Mouse (Mus musculus) B cell, adult 2 months (primary cell): ENCODE measurements at regions not wholly inside any gene's neighbourhood (a gene's known extent, or its start where the extent isn't known, plus 50 kb on each side); places are given as distances from the start of the nearest gene placed in this dataset.
A peak's percentile ranks its signal among the peaks of the same experiment; 100 is the strongest.

ENCODE experiments used
- DNase-seq, 2 experiments: peaks; one replicate each; pipeline ENCODE4 v3.0.0; 2022

DNA sequence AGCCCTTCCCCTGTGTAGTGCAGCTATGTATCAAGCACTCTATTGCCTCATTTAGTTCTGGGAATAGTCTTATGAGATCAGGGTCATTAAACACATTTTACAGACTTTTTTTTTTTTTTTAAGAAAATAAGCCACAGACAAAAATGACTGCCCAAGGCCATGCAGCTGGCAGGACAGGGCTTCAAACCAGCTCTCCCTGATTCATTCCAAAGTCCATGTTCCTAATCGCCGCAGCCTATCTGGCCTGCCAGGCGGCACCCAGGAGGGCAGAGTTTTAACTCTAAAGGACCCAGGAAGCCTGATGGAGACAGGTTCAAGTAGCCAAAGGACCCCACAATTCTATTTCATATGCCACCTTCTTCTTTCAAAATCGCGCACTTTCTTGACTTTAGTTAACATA lies 356.4 kb downstream of the Sox9 start:
- no peak for DNase-seq

DNA sequence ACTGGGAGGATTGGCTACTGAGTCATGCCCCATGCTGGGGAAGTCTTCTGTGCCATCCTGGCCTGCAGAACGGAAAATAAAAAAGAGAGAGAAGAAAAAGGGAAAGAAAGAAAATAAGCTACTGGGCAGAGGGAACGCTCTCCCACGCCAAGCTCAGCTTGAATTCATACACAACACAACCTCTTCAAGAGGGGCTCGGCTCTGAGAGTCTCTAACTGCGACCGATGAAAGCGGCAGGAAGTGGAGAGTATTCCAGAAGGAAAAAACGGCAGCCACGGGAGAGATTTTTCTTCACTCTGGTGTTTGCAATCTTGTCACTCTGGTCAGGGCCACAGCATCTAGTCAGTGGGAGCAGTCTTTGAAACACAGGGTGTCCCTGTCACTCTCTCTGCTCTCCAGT lies 358.6 kb downstream of the Sox9 start:
- DNase-seq: no peak

DNA sequence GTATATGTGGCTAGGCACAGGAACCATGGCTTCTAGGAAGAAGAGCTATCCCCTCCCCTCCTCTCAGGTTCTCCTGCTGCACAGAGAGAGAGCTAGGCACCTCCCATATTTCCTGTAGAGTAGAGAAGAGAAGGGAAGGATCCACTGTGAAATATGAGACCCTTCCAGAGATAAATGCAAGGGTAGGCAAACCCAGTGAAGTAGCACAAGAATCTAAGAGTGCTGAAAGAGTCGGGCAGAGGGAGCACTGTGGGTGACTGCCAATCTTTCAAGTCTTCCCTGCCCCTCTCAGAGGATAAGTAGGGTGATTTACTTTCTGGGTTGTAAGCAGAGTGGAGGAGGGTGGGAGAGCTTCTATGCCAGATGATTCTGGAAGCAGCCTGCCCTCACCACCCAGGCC lies 360.8 kb downstream of the Sox9 start:
- no peak for DNase-seq

DNA sequence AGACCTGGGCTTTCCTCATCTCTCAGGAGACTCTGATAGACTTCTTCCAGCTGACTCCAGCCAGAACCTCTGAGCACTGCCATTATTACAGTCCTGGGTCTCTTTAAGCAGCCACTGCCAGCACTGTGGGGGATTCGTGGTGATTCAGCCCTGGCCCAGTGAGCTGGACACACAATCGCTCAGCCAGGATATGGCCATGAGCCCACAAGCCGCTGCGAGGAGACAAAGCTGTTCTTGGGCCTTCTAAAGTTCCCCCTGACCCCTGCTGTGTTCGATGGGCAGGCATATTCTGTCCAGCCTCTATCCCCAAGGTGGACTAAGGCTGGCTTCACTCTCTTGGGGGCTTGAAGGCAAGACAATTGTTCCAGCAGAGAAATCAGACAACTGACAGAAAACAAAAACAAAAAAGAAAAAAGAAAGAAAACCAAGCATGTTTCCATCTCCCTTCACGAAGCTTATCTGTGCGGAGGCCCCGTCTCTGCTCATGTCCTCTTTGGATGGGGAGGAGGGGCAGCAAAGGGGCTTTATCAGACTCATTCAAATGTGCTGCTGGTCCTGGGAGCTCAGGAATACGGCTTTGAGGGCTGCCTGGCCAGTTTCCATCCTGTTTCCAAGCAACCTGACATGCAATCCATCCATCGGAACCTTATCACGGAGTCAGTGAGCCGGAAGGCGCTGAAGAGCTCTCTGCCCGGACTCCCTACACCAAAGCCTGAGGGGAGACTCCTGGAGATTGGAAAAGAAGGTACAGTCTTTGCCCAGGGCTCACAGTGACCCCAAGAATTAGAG lies 362.0 kb downstream of the Sox9 start:
- no peak for DNase-seq

DNA sequence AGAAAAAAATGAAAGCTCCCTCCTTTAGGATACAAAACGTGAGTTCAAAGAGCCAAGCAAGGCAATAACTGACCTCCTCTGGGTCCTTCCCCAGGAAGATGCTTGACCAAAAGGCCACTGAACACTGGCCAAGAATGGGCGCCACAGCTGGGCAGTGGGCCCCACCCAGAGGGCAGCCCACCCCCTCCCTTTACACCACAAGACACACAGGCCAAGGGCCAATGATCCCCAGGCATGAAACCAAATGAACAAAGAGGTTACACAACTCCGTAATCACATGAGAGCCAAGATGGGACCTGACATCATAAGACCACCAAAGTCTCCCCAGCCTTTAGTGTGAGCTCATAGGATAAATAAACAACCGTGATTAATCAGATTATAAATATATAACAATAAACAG lies 363.7 kb downstream of the Sox9 start:
- DNase-seq: no peak

DNA sequence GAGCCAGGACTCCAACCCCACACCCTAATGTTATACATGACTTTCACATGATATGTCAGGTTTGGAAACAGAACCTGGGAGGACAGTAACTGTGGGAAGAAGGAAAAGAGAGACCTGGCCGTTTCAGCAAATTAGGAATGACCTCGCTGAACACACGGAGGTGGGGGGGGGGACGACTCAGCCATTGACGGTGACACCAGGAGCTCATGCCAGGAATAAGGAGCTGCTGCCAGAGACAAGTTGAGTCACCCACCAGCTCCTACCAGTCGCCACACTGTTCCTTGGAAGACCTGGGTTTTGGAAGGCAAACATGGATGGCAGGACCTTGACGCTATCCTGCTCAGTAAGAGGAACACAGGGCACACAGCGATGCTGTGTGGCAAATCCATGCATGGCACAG lies 364.7 kb downstream of the Sox9 start:
- DNase-seq: no peak

DNA sequence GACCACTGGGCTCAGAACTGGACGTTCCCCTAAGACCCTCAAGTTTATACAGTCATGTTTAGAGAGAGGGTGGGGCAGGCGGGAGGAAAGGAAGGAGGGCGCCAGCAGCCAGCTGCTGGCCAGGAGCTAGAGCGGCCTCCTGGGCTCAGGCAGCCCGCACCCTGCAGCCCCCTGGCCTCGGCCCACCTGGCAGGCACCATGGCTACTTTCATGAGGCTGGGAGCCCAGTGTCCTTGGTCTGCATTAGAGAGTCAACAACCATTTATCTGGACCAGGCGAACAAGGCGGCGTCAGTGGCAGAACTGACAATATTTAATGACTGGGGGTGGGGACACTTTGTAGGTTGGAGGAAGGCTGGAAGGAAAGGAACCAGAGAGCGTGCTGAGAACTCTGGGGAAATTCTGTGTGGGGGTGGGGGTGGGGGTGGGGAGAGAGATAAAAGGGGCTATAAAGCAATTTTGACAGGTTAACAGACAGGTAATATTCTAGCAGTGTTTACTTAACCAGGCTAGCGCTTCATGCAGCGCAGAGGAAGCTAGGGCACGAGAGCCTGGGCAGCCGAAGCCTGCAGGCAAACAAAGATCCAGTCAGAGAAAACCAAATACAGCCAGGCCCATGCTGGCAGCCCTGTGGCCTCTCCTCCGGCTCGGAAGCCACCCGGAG lies 365.6 kb downstream of the Sox9 start:
- no peak for DNase-seq

DNA sequence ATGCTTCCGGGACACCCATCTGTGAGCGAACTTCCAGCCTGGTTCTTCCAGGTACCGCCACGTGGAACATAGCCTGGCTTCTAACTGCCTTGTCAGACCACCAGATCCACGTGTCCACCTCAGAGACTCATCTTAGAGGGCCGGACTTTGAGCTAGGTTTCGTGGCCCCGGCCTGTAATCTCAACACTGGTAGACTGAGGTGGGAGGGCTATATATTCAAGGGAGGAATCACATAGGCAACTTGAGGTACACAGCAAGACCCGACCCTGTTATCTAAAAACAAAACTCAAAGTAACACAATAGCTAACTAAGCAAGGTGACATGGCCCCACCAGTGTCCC lies 366.1 kb downstream of the Sox9 start:
- DNase-seq: no peak

DNA sequence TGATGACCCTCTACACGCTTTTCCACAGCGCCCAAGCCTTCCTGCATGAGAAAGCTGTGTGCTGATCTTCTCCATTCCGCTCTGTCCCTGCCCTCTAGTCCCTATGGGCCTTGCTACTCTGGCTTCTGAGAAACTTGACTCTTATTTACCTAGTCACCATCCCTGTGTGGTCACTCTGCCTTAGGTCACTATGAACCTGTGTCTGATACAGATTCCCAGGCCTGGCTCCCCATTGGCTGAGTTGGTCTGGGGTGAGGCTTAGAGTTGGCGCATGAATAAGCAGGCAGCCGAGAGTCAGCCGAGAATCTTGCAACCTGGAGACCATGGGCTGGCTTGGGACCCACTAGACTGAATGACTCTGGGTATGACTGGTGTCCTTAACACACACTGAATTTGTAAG lies 373.5 kb downstream of the Sox9 start:
- DNase-seq: no peak

DNA sequence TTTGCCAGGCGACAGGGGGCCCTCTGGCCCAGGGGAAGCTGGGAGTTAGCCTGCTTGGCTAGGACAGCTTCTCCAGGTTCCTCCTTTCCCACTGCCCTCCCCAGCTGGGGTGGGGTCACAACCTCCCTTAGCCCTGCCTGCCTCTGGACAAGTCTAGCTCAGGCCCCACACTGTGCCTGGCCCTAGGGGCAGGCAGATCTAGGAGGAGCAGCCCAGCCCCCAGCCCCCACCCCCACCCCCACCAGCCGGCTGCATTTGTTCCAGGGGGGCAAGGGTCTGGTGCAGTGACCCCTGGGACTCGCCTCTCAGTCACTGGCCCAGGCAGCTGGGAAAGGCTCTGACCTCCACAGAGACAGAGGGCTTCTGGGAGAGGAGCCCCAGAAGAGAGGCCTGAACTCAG lies 381.9 kb downstream of the Sox9 start:
- DNase-seq: no peak

DNA sequence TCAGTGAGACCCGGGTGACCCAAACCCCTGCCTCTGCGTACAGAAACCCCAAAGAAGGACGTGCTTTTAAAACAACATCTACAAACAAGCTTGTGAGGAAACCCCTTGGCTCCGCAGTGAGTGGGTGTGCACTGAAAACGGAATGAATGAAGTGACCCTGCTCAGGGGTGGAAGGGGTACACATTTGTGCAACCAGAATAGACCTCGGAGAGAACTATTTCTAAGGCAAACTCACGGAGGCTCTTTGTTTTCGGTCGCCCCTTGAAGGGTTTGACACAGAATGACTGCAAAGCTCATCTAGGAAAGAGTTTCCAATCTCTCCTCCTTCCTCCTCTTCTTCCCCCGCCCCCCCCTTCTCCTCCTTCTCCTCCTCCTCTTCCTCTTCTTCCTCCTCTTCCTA lies 382.5 kb downstream of the Sox9 start:
- DNase-seq: no peak

DNA sequence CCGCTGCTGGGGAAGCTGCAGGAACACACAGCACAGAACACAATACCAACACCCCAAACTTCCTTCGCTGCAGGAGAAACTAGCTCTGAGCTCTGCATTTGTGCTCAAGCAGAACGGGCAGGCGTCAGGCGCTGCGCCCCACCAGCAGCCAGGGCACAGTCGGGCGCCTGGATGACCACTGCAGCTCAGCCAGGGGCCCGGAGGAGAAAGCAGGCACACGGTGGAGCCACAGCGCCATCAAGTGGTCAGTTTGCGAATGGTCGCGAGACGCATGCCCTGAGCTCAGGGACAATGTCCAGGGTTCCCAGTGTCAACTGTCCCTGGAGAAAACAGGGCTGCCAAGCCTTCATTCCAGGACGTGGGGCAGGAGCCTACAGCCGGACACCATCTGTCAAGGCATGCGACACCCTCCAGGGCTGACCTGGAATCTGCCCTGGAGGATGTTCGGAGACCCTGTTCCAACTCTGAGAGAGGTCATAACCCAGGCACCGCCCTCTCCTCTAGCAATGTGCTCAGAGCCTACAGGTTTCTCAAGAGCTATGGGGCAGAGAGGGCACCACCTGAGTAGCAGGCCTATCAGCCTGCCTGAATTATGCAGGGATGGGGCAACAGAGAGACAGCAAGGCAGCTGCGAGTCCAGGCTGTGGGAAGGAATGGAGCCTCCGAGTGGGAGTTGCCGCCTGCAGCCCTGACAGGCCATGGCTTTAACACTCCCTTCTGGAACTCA lies 383.2 kb downstream of the Sox9 start:
- DNase-seq: peak; percentile 56 to 63

DNA sequence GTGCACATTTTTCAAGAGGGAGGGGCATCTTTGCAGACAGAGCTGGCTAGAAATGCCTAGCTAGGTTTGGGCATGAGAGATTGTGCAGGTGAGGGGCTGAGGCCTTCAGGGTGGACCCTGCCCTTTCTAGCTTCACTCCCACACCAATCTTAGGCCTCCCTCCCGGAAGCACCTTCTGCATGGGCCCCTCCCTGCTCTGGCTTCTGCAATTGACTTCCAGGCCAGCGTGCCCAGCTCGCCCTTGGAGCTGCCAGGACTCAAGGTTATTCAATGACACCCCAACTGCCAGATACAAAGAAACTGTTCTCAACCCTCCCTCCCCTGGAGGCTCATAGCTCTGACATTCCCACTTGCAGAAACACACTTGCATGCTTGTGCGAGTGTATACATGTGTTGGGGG lies 384.5 kb downstream of the Sox9 start:
- DNase-seq: no peak

DNA sequence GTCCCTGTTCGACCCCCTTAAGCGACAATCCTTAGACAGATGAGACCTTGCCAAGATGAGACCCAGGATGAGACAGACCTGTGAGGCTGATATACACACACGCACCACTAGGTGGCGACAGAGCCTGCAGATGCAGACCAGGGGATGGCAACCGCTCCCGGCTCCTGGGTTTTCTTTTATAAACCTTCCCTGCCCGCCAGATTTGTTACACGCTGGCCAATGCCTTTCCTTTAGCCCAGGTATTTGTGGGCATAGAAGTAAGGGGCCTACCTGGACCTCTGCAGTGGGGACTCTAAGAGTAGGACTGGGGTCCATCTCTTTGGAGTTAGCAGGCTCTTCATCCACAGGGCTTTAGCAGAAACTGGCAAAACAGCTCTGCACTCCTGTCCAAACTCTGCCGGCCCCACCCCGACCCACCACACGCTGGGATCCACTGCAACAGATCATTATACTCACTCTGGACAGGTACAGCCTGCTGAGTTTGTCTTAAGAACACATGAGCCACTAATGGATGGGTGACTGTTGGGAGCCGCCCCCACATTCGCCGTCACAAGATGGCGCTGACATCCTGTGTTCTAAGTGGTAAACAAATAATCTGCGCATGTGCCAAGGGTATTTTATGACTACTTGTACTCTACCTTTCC lies 390.6 kb downstream of the Sox9 start:
- DNase-seq: peak; percentile 73 to 74

DNA sequence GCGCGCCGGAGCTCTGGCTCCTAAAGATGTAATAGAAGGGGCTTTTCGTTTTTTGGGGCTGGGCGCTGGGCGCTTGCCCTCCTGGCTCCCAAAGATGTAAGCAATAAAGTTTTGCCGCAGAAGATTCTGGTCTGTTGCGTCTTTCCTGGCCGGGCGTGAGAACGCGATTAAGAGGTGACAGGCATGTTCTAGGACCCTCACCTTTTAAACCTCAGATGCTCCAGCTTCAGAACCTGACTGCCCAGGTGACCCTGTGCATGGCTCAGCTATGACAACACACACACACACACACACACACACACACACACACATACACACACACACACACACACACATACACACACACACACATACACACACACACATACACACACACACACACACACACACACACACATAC lies 391.3 kb downstream of the Sox9 start:
- peak; percentile 42 to 51 for DNase-seq

DNA sequence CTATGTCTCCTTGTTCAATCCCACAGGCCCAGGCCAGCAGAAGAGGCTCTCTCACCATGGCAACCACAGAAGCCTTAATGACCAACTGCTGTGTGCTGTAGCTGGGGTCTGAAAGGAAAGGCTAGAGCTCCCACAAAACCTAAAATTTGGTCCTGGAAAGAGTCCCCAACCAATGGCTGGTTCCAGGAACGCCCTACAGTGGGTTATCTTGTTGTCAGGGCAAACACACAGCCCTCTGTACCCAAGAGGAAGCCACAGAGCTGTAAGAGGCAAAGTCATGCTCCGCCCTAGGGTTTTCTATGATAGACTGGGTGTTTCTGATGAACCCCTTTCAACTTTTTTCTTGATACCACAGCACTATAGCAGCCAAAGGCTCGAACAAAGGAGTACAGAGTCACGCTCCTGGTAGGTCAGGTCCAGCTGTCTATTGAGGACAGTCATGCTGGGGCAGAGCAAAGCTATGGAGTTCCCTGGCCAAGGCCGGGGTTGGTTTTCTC lies 392.0 kb downstream of the Sox9 start:
- peak; percentile 21 to 29 for DNase-seq

DNA sequence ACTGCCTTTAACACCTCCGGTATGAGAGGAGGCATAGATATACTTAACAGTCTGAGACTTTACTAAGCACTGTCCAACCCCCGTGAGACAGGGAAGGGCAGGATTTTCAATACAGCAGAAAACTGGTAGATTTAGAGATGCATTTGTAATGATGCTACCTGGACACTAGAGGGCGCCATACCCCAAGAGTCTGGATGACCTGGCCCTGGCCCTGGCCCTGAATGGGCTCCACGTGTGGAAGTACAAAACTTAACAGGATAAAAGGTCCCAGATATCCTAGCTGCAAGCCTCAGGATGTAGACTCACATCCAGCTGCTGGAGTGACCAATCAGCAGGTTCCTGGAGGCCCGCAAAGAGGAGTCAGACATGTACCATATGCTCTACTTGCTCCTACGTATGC lies 393.3 kb downstream of the Sox9 start:
- peak; percentile 66 to 67 for DNase-seq

DNA sequence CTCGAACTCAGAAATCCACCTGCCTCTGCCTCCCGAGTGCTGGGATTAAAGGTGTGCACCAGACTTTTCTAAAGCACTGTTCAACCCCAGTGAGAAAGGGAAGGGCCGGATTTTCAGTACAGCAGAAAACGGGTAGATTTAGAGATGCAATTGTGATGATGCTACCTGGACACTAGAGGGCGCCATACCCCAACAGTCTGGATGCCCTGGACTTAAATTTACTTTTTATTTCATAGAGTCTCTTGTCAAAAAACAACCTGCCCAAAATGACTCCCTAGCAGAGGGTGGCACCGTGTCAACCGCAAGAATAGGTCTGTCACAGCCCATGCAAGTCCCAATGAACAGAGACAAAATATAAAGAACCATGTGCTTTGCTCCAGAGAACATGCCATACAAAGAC lies 394.2 kb downstream of the Sox9 start:
- DNase-seq: peak; percentile 72 to 73

DNA sequence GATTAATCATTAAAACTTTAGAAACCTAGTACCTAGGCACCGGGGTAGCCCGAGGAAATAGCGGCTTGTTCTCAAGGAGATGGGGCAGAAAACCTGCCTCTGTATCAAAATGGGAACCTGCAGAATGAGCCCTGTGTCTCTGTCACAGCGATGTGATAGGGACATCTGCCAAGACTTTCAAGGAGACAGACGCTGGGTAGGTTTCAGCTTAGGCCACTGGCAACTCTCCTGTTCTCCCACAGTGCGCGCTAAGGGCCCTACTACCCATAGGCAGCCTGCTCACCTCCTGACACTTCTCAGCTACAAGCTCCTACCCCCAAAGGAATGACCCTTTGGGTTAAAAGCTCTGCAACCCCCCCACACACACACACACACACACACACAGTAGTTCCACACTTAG lies 396.4 kb downstream of the Sox9 start:
- DNase-seq: no peak

DNA sequence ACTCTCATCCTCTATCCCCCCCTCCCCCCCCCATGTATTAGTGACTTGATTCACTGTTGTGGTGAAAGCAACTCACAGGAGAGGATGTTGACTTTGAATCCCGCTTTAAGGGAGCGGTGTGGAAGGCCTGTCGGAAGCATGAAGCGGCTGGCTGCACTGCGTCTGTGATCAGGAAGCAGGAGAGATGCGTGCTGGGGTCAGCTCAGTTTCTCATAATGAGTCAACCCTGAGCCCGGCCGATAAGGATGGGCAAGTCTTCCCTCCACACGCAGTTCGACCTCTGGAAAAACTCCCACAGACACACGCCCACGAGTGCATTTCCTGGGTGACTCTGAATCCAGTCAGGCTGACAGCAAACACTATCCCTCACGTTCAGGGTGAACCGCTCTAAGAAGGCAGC lies 398.0 kb downstream of the Sox9 start:
- no peak for DNase-seq

DNA sequence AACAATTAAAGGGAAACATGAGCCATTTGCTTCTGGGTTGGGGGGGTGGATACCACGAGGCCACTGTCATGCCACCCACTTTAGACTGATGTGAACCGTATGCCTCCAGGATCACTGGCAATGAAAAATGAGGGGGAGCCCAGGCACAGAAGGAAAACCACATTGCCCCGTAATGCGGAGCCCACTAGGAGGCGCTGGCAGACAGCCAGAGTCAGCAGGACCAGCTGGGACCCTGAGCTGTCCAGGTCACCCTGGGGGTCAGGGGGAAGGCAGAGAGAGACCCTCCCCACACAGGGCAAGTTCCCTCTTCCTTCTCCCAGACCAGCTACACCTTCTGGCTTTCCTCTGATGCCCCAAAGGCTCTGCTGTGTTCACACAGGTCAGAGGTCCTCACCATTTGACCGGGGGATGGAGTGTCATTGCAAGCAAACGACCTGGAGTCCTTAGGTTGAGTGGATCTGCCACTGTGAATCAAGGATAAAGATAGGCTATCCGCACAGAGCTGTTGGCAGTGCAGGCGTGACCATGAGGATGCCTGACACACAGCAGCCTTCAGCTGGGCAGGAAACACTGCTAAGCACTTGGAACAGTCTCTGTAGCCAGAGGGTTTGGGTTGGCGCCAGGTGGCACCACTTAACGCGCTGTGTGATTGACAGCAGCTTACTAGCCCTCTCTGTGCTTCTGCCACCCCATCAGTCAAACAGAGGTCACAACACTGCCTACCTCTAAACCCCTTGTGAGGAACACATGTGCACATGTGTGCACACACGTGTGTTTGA lies 400.2 kb downstream of the Sox9 start:
- no peak for DNase-seq

DNA sequence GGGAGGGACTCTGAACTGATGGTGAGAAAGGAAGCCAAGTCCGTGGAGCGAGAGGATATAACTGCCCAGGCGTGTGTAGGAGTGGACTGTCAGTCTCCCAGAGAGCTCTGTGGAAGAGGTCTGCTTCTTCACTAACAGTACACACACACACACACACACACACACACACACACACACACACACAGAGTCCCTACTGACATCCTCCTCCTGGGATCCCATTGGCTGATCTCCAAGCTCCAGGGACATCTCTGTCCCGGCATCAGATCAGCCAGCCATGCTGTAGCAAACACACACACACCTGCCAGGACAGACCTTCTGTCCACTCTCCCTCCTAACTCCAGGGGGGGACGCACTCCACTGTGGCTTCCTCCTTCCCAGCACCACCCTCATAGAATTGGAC lies 401.5 kb downstream of the Sox9 start:
- DNase-seq: no peak

DNA sequence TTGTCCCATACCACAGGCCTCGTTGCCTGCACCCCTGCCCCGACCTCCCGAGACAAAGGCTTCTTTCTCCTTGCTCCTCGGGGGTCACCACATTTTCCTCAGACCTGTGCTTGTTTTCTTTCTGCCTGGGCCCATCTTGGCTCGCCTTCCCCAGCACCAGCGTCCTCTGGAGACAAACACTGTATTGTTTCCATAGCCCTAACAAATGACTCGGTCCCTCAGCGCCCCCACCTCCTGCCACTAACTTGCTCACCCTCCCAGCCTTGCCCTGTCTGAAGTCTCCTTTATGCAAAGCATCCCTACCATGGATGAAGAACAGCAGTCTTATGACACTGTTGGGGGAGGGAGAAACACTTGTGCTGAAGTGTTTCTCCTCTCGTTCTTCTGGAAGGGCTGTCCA lies 402.1 kb downstream of the Sox9 start:
- no peak for DNase-seq
